In genomic region chr10:88522795-88523194, GRCm38 (mm10) we compare ENCODE assay signal across 15 mouse cellular contexts.
"Had no signal": no experiment of that assay in that cellular context is flagged by ENCODE, and none has a peak within 500 bp of the region (broad histone marks: within the 10 kb centered on the region; RNA-seq: fewer than 3 reads in every experiment).

No protein-coding gene starts in this region.

- DNase-seq: retina, postnatal 1 day; right cerebral cortex, adult 18-20 months; right cerebral cortex, postnatal 14 days; right cerebral cortex, postnatal 25 days; right cerebral cortex, postnatal 4 days; spleen, adult 18-20 months; thymus, adult 18-20 months; thymus, adult 2 months; thymus, postnatal 14 days; thymus, postnatal 25 days; thymus, postnatal 36 days; thymus, postnatal 4 days had no signal

- H3K4me3 ChIP-seq: neural tube, embryonic 15.5 days; stomach, embryonic 15.5 days had no signal

- H3K4me2 ChIP-seq: neural tube, embryonic 15.5 days; stomach, embryonic 15.5 days had no signal

- H3K4me1 ChIP-seq: neural tube, embryonic 15.5 days; stomach, embryonic 15.5 days had no signal

- H3K27me3 ChIP-seq: neural tube, embryonic 15.5 days; stomach, embryonic 15.5 days had no signal

- H3K27ac ChIP-seq: neural tube, embryonic 15.5 days; stomach, embryonic 15.5 days; stomach, postnatal 0 days had no signal

- H3K36me3 ChIP-seq: neural tube, embryonic 15.5 days; stomach, embryonic 15.5 days had no signal

- H3K9ac ChIP-seq: neural tube, embryonic 15.5 days; stomach, embryonic 15.5 days had no signal

- H3K9me3 ChIP-seq: neural tube, embryonic 15.5 days; stomach, embryonic 15.5 days had no signal
